Mouse (Mus musculus) lung, postnatal 0 days (tissue): ENCODE results near the gene 9930022D16Rik.

ENCODE experiments used
- CTCF ChIP-seq: IDR thresholded peaks from 2 replicates; pipeline ENCODE4 v1.5.1; 2016; ENCODE audit warnings: antibody characterized with exemption, mild to moderate bottlenecking
- EP300 ChIP-seq: IDR thresholded peaks from 2 replicates; pipeline ENCODE4 v1.6.1; 2016; ENCODE audit warnings: antibody characterized with exemption, mild to moderate bottlenecking, control low read depth

GRCm38 (mm10) chr11:109406431-109406830, 7.3 kb upstream of the 9930022D16Rik start:
- TF ChIP-seq CTCF = no peak
- no peak for TF ChIP-seq EP300
